Mouse (Mus musculus) ES-CJ7 (cell line): Measurements from ENCODE around the gene Ttl.

ENCODE experiments used
- DNase-seq: peaks from one replicate; pipeline ENCODE4 v3.0.0; 2011; ENCODE audit warnings: low read depth, low spot score

Gene Ttl

GRCm38 (mm10) chr2:129084959-129085358, 19.2 kb downstream of the Ttl start:
- DNase-seq, result no peak

- DNase-seq, result no peak
Measured at GRCm38 (mm10) chr2:129087520-129087919, 21.8 kb downstream of the Ttl start.

- DNase-seq, result no peak
Measured at GRCm38 (mm10) chr2:129090370-129090769, 24.6 kb downstream of the Ttl start.

GRCm38 (mm10) chr2:129092810-129093209, 27.1 kb downstream of the Ttl start:
- DNase-seq, result no peak

- no peak for DNase-seq
Measured at GRCm38 (mm10) chr2:129093926-129094724, 28.4 kb downstream of the Ttl start.

GRCm38 (mm10) chr2:129100784-129101310, 35.1 kb downstream of the Ttl start, which contains the start of gene Polr1b:
TSS of gene Polr1b (plus strand) at chr2:129100995.
- DNase-seq, result peak; percentile 97

- no peak for DNase-seq
Measured at GRCm38 (mm10) chr2:129112924-129113323, 47.2 kb downstream of the Ttl start.

- DNase-seq, result no peak
Measured at GRCm38 (mm10) chr2:129115706-129116367, 50.1 kb downstream of the Ttl start.

- DNase-seq, result no peak
Measured at GRCm38 (mm10) chr2:129116368-129116739, 50.6 kb downstream of the Ttl start.

- DNase-seq, result no peak
Measured at GRCm38 (mm10) chr2:129118061-129118460, 52.3 kb downstream of the Ttl start.

GRCm38 (mm10) chr2:129121986-129122385, 56.2 kb downstream of the Ttl start:
- DNase-seq, result no peak

- peak; percentile 99 for DNase-seq
Measured at GRCm38 (mm10) chr2:129129412-129129929, 63.7 kb downstream of the Ttl start, which contains the start of gene Chchd5. TSS of gene Chchd5 (plus strand) at chr2:129129700.

GRCm38 (mm10) chr2:129129987-129130545, 64.3 kb downstream of the Ttl start:
- peak; percentile 30 for DNase-seq

GRCm38 (mm10) chr2:129130776-129131175, 65.0 kb downstream of the Ttl start:
- no peak for DNase-seq

GRCm38 (mm10) chr2:129132231-129132630, 66.5 kb downstream of the Ttl start:
- peak; percentile 37 for DNase-seq

- DNase-seq, result no peak
Measured at GRCm38 (mm10) chr2:129133006-129133805, 67.5 kb downstream of the Ttl start.

- no peak for DNase-seq
Measured at GRCm38 (mm10) chr2:129139906-129140305, 74.2 kb downstream of the Ttl start.
